Mouse (Mus musculus) inflammation-experienced regulatory T-cells, adult 16 weeks (primary cell): Measurements from ENCODE around the gene Tmeff2. TPM values are rescaled to one million over a fixed set of nuclear protein-coding genes. Genes with fewer than 3 reads are reported as not detected.

ENCODE experiments used
- polyA plus RNA-seq: library from polyadenylated mRNA; unstranded; fragments of 100-300 nt; shearing (Covaris generic); gene quantifications from one replicate; pipeline ENCODE4 v1.2.1, GENCODE M21; 2017

Tmeff2 gene
- not detected for polyA plus RNA-seq

DNA sequence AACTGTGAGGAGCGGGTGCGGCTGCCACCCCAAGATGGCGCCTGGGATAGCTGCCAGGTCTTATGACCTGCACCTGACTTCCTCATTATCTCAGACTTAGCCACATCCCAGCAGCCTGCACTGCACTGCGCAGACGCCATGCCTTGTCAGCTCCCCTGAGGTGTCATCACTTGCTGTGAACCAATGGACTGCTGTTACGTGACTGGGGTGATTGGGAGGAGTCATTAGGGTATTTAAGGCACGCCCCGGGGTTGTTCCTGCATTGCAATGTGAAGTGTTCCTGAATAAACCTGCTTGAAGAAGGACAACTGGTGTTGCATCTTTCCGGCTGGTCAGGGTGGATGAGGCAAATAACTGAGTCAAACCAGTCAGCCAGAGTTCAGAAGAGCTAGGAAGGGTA lies at the start of gene Tmeff2:
Tmeff2 (plus strand) TSS at position 262 of the 400 bp plus-strand sequence.

